Mouse (Mus musculus) heart, adult 2 months (tissue): Measurements from ENCODE around the gene Bend3. TPM values are rescaled to one million over a fixed set of nuclear protein-coding genes. Genes with fewer than 3 reads are reported as not detected.

Experiments
- DNase-seq, 2 experiments: peaks; one replicate each; pipeline ENCODE4 v3.0.0; 2021
- H3K27ac ChIP-seq: fragments of 200-600 bp; 2 replicates; pipeline ENCODE4 v1.8.1; 2022
- H3K27me3 ChIP-seq: fragments of 200-500 bp; 2 replicates; pipeline ENCODE4 v1.6.1; 2012; ENCODE audit warnings: mild to moderate bottlenecking, low read length, inconsistent platforms, mixed read lengths; ENCODE audit not compliant: control insufficient read depth, insufficient read depth
- H3K36me3 ChIP-seq: fragments of 200-500 bp; 2 replicates; pipeline ENCODE4 v1.6.1; 2012; ENCODE audit warnings: low read length, inconsistent platforms; ENCODE audit not compliant: control insufficient read depth, insufficient read depth
- H3K4me1 ChIP-seq: fragments of 200-500 bp; 2 replicates; pipeline ENCODE4 v1.6.1; 2011; ENCODE audit warnings: low read length; ENCODE audit not compliant: control insufficient read depth, insufficient read depth
- H3K4me3 ChIP-seq: fragments of 200-600 bp; 2 replicates; pipeline ENCODE4 v1.8.1; 2022
- H3K79me2 ChIP-seq: fragments of 200-500 bp; replicated peaks from 2 replicates; pipeline ENCODE4 v1.6.1; 2012; ENCODE audit warnings: mild to moderate bottlenecking, inconsistent platforms, low read length, moderate library complexity, mixed read lengths; ENCODE audit not compliant: control insufficient read depth, insufficient read depth
- H3K9ac ChIP-seq: fragments of 200-500 bp; 2 replicates; pipeline ENCODE4 v1.6.1; 2012; ENCODE audit warnings: low read depth, mild to moderate bottlenecking, control low read depth, inconsistent platforms, low read length, mixed read lengths
- CTCF ChIP-seq: fragments of 200-600 bp; IDR thresholded peaks from 2 replicates; pipeline ENCODE4 v1.8.1; 2022; ENCODE audit warnings: antibody characterized with exemption, mild to moderate bottlenecking, moderate library complexity
- EP300 ChIP-seq: fragments of 200-500 bp; IDR thresholded peaks from 2 replicates; pipeline ENCODE4 v1.6.1; 2011; ENCODE audit warnings: low read depth, low read length, control low read depth; ENCODE audit not compliant: insufficient read depth
- POLR2A ChIP-seq: fragments of 200-500 bp; IDR thresholded peaks from 2 replicates; pipeline ENCODE4 v1.6.1; 2011; ENCODE audit warnings: mild to moderate bottlenecking, low read depth, low read length, control low read depth; ENCODE audit not compliant: insufficient read depth
- WGBS: fragments of 180-500 bp; shearing (Covaris S2); methylation state at CpG from one replicate; pipeline ENCODE4 v1.1.7; 2018; 5-methylcytosine and 5-hydroxymethylcytosine counted together
- intact Hi-C: fragments of 180-260 bp; cut with DNase I; formaldehyde crosslinking; loops from one replicate; pipeline ENCODE4 v1.15.1; 2025
- polyA plus RNA-seq: library from polyadenylated mRNA; depleted of rRNA; stranded (reverse); fragments of >200 nt; gene quantifications from 2 replicates; pipeline ENCODE4 v1.2.3, GENCODE M21; 2012; rRNA removed
- total RNA-seq, 2 experiments: library from RNA; stranded (reverse); gene quantifications; 2 replicates each; pipeline ENCODE4 v1.2.3; 2021

The Bend3 gene
- total and polyA plus RNA-seq, 3 experiments: 2.9 to 7.4 (median 5.2) TPM

- no peak for TF ChIP-seq EP300
- TF ChIP-seq POLR2A: no peak
- TF ChIP-seq CTCF: no peak
- Histone ChIP-seq H3K9ac (no peak overlapping the region), H3K36me3 (no peaks in the 10 kb centered on the region), H3K4me1 (no peaks in the 10 kb centered on the region), H3K79me2 (no peaks in the 10 kb centered on the region), H3K4me3 (no peak overlapping the region), H3K27ac (no peak overlapping the region), H3K27me3 (no peaks in the 10 kb centered on the region)
- intact Hi-C loops: no loop called here
- no peak for DNase-seq
- 73% methylated on average over 11 of the region's 11 CpGs for WGBS
Observed at GRCm38 (mm10) chr10:43559313-43559712, 80.7 kb downstream of the Bend3 start.

GRCm38 (mm10) chr10:43560765-43561164, 82.1 kb downstream of the Bend3 start:
- no peaks in the 10 kb centered on the region for H3K4me1 ChIP-seq
- no peaks in the 10 kb centered on the region for H3K27me3 ChIP-seq
- no peak overlapping the region for H3K27ac ChIP-seq
- TF ChIP-seq CTCF: peak; percentile 36
- TF ChIP-seq POLR2A: no peak
- no peak for DNase-seq
- intact Hi-C loops: no loop called here
- no peak overlapping the region for H3K4me3 ChIP-seq
- H3K79me2 ChIP-seq: no peaks in the 10 kb centered on the region
- H3K36me3 ChIP-seq: no peaks in the 10 kb centered on the region
- no peak overlapping the region for H3K9ac ChIP-seq
- 37% methylated on average over 2 of the region's 2 CpGs for WGBS

GRCm38 (mm10) chr10:43561311-43561710, 82.7 kb downstream of the Bend3 start:
- Histone ChIP-seq H3K4me1 (no peaks in the 10 kb centered on the region), H3K36me3 (no peaks in the 10 kb centered on the region), H3K9ac (no peak overlapping the region), H3K27ac (no peak overlapping the region), H3K79me2 (no peaks in the 10 kb centered on the region), H3K27me3 (no peaks in the 10 kb centered on the region), H3K4me3 (no peak overlapping the region)
- intact Hi-C loops: no loop called here
- no peak for DNase-seq
- WGBS: 89% methylated on average over 2 of the region's 2 CpGs
- TF ChIP-seq EP300: no peak
- TF ChIP-seq CTCF: no peak
- no peak for TF ChIP-seq POLR2A

Other genes with a start within 250 kb of the Bend3 start
- 10 to 100 TPM in 1 of 2 experiments, 1 to 10 TPM in 1; 7.9 to 18.6 TPM for gene Gm9803, start 45.3 kb downstream of the Bend3 start, total RNA-seq
- 77.3 and 95.5 TPM in 2 replicates for gene Gm9803, start 45.3 kb downstream of the Bend3 start, polyA plus RNA-seq
- gene 1700021F05Rik, start 62.2 kb downstream of the Bend3 start, total RNA-seq: 100 to 1,000 TPM; 112 to 121 TPM
- gene 1700021F05Rik, start 62.2 kb downstream of the Bend3 start, polyA plus RNA-seq: 27.4 and 34.1 TPM in 2 replicates
- gene Cd24a, start 99.5 kb downstream of the Bend3 start, total RNA-seq: 10 to 100 TPM in 1 of 2 experiments, 1 to 10 TPM in 1; 5.0 to 19.7 TPM
- 10.8 and 36.4 TPM in 2 replicates for gene Cd24a, start 99.5 kb downstream of the Bend3 start, polyA plus RNA-seq